Mouse (Mus musculus) frontal cortex, adult 2 months (tissue): ENCODE measurements around the gene Pnpla8. TPM values are rescaled to one million over a fixed set of nuclear protein-coding genes. Genes with fewer than 3 reads are reported as not detected.
"Not testable (repeated sequence)": the region's sequence is repeated elsewhere in the genome, so short reads cannot be mapped to it uniquely, and the experiment has no call there.

Experiments
- DNase-seq, 2 experiments: peaks; one replicate each; pipeline ENCODE4 v3.0.0; 2022; ENCODE audit warnings: low spot score in 1 of 2; ENCODE audit errors: extremely low spot score in 1 of 2
- polyA plus RNA-seq: library from polyadenylated mRNA; depleted of rRNA; stranded (reverse); fragments of >200 nt; gene quantifications from 2 replicates; pipeline ENCODE4 v1.2.3, GENCODE M21; 2012; rRNA removed

Gene Pnpla8
- 80.9 and 82.7 TPM in 2 replicates for polyA plus RNA-seq

- not testable (repeated sequence) for DNase-seq
Measured at GRCm38 (mm10) chr12:44221070-44221469, at the start of gene Pnpla8. Gene Pnpla8 (plus strand): TSS chr12:44221370.

- no peak for DNase-seq
Measured at GRCm38 (mm10) chr12:44176331-44177037, 44.7 kb upstream of the Pnpla8 start.

- DNase-seq: peak in 1 of 2 experiments; percentile 26
Measured at GRCm38 (mm10) chr12:44177038-44177355, 44.2 kb upstream of the Pnpla8 start.

GRCm38 (mm10) chr12:44181081-44181982 lies 39.8 kb upstream of the Pnpla8 start:
- peak; percentile 46 to 86 for DNase-seq

- no peak for DNase-seq
Measured at GRCm38 (mm10) chr12:44197873-44198525, 23.2 kb upstream of the Pnpla8 start.

GRCm38 (mm10) chr12:44209141-44209823 lies 11.9 kb upstream of the Pnpla8 start:
- peak; percentile 16 to 38 for DNase-seq

- DNase-seq: peak; percentile 99 to 100
Measured at GRCm38 (mm10) chr12:44209824-44210752, 11.1 kb upstream of the Pnpla8 start, which contains the start of gene Dnajb9. Gene Dnajb9 (minus strand): TSS chr12:44210326.

GRCm38 (mm10) chr12:44211555-44211954 lies 9.6 kb upstream of the Pnpla8 start:
- no peak for DNase-seq

- no peak for DNase-seq
Measured at GRCm38 (mm10) chr12:44221651-44222356, 634 bp downstream of the Pnpla8 start.

GRCm38 (mm10) chr12:44223044-44223443 lies 1.9 kb downstream of the Pnpla8 start:
- DNase-seq: no peak

GRCm38 (mm10) chr12:44224650-44225049 lies 3.5 kb downstream of the Pnpla8 start:
- no peak for DNase-seq

- no peak for DNase-seq
Measured at GRCm38 (mm10) chr12:44241090-44241489, 19.9 kb downstream of the Pnpla8 start.

- no peak for DNase-seq
Measured at GRCm38 (mm10) chr12:44242407-44242806, 21.2 kb downstream of the Pnpla8 start.

GRCm38 (mm10) chr12:44245739-44246138 lies 24.6 kb downstream of the Pnpla8 start:
- DNase-seq: no peak

GRCm38 (mm10) chr12:44248309-44248977 lies 27.3 kb downstream of the Pnpla8 start:
- no peak for DNase-seq

GRCm38 (mm10) chr12:44262612-44263011 lies 41.4 kb downstream of the Pnpla8 start:
- no peak for DNase-seq

GRCm38 (mm10) chr12:44265651-44266050 lies 44.5 kb downstream of the Pnpla8 start:
- no peak for DNase-seq

GRCm38 (mm10) chr12:44267196-44267595 lies 46.0 kb downstream of the Pnpla8 start:
- no peak for DNase-seq
